Mouse (Mus musculus): ENCODE measurements around the gene Cidec. TPM values are rescaled to one million over a fixed set of nuclear protein-coding genes. Genes with fewer than 3 reads are reported as not detected.

The Cidec gene
- polyA plus RNA-seq, 2 experiments from 2014 or later: not detected

DNA sequence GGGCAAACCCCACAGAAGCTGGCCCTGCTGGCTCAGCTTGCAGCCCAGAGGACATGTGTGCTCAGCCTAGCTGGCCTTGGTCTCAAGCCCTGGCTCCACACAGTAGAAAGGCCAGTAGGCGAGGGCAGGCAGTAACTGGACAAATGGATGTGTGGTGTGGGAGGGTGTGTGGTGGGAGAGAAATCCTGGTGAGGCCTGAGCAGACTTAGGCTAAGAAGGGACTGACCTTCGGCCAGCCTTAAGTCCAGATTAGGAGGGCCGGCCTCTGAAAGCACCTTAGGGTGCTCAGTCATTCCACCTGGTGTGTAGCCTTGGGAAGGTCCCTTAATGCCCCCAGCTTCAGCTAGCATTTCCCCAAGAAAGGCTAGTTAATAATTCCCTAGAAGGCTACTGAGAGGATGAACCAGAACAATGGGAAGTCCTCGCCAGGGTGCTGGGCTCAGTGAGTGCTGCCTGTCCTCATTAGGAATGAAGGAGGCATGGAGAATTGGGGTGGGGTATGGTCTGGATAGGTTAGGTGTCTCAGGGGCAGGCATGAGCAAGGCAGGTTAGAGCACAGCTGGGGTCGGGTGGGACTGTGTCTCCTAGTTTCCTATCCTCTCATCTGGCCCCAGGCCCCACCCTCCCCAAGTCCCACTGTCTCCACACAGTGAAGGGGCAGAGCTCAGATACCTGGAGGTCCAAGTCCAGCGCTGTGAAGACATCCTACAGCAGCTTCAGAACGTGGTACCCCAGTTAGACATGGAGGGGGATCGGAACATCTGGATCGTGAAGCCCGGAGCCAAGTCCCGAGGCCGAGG, 30.7 kb downstream of the Cidec start:
- no peak for ATAC-seq

DNA sequence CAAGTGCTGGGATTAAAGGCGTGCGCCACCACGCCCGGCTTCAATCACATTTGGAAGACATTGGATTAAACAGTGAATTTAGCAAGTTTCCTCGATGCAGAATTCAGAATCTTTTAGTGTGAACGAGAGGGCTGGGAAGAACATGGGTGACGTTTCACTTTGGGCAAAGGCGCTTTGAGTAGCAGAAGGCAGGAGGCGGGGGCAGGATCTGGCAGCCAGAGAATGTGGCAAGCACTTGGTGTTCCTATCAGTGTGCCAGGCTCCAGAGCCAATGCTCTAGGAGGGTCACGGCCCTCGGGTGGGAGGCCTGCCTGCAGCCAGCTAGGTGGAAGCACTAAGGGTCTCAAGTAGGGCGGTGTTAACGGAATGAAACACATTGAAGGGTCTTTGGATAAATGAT, 33.5 kb downstream of the Cidec start:
- no peak for ATAC-seq

DNA sequence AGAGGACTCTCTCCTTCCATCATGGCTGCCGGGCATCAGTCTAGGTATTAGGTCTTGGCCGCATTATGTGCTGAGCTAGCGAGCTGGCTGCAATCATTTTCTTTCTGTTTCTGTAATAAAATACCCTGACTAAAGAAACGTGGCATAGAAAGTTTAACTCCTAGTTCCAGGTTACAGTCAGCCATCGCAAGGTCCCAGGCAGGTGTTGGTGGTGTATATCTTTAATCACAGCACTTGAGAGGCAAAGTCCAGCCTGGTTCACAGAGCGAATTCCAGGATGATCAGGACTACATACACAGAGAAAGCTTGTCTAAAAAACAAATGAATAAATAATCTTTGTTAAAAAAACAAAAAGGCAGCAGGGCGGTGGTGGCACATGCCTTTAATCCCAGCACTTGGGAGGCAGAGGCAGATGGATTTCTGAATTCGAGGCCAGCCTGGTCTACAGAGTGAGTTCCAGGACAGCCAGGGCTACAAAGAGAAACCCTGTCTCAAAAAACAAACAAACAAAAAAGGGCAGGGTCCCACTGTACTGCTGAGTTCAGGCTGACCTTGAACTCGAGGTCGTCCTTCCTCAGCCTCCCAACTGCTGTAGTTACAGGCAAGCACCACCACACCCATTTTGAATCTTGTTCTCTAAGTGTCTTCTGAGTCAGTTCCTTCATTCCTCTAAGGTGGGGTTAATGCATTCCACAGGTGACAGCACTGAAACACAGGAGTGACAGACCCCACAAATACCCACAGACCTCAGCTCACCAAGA, 39.1 kb downstream of the Cidec start:
- no peak for ATAC-seq

DNA sequence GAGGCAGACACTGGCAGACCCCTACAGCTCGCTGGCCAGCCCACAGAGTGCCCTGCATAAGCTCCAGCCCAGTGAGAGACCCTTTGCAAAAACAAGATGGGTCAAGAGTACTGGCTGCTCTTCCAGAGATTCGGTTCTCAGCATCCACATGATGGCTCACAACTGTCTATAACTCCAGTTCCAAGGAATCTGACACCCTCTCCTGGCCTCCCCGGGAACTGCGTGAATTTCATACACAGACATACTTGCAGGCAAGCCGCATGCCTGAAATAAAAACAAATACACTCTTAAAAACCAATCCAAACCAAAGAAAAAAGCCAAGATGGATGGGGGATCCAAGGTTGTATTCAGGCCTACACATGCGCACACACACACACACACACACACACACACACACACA, 40.1 kb downstream of the Cidec start:
- ATAC-seq: no peak

DNA sequence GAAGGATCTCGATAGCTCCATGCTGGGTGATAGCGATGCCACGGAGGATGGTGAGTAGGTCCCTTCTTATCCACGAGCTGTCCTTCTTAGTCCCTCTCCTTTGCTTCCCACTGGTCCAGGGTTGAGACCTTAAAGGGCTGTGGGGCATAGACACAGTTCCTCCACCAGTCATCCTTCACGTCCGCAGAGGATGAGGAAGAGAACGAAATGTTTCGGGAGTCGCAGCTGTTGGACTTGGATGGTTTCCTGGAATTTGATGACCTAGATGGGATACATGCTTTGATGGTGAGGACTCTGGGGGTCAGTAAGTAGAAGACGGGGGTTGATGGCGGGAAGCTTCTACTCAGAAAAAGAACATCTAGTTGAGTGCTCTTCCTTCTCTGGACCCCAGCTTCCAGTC, 40.7 kb downstream of the Cidec start:
- no peak for ATAC-seq

DNA sequence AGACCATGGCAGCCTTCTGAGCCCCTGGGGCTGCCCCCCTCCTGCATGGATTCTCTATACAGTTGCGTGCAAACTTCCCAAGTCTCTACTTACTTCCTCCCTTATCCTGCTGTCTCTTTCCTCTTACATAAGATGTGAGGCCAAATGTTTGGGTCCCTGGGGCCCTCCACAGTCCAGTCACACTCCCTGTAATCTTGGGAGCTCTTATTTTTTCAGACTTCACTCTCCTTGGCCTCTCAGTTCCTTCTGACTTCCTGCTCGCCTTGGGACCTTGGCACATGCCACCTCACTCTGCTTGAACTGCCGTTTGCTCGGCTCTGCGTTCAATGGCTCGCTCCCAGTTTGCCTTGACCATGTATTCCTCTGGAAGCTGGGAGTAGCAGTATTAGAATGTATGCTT, 41.6 kb downstream of the Cidec start:
- no peak for ATAC-seq

DNA sequence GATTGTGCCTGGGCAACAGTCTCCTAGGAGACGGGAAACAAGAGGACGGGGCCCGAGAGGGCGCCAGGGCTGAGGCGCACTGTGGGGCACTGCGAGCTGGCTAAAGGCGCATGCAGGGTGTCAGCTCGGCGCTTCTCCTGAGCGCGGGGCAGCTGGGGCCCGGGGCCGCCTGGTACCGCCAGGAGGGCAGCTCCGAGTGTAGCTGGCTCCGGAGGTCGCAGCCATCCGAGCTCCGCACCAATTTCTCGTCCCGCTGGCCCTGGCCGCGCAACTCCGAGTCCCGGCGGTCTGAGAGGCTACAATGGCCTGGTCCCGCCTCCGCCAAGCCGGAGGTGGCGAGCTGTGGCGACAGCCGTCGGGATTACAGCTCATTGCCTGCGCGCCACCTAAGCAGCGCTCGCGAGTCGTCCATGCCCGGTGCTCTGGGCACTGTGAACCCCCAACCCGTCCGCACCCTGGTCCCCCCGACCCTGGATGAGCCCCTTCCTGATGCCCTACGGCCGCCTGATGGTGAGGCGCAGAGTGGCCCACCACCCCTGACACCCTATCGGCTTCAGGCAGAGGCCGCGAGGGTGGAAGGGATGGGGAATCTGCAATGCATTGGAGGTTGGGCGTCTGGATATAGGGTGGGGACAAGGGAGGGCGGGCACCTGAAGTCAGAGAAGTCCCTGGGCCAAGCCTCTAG, 43.0 kb downstream of the Cidec start:
- ATAC-seq: peak; percentile 17

DNA sequence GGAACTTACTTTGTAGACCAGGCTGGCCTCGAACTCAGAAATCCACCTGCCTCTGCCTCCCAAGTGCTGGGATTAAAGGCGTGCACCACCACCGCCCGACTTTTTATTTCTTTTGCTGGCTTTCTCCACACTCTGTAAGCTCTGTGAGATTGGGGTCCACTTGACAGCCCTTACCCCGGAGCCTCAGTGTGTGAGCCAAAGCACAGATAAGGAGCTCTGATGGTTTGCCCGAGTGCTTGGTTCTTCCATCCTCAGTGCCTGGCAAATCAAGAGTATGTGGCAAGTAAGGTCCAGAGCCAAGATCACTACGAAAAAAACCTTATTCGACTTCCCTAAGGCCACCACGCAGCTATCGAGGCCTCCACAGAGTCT, 43.6 kb downstream of the Cidec start:
- no peak for ATAC-seq

DNA sequence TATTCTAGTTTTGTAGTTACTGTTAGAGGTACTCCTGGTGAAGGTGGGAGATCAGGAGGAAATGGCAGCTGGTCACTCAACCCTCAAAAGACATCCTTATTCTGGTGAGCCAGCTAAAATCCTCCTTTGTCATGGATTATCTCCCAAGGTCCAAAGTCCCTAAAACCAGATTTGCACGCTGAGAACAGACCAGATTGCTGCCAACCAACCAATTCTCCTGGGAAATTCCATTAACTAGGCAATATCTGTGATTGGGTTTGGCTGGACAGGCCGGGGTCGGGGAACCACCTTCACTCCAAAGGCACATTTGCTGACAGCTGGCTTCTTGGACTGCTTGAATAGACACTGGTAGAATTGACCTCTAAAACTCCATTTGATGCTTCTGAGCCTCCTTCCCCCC, 44.8 kb downstream of the Cidec start:
- ATAC-seq: no peak

DNA sequence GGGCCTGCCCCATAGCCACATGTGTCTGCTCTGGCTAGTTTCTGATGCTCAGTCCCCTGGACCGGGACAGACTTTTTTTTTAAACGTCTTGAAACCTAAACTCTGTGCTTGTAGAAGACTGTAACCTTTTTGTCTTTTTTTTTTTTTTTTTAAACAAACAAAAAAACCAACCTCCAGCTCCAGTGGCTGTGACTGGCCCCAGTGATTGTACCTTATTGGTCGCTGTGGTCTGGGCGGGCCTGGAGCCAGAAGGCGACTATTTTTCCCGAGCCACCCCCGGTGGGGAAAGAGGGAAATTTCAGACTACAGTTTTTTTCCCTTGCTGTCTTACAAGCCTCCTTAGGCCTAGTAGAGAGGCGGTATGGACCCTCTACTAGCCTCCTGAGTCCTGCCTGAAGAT, 46.6 kb downstream of the Cidec start, which contains the start of gene Ttll3:
Gene Ttll3, plus strand, starts transcription at position 301 of the 400 bp plus-strand sequence.
- ATAC-seq: no peak

DNA sequence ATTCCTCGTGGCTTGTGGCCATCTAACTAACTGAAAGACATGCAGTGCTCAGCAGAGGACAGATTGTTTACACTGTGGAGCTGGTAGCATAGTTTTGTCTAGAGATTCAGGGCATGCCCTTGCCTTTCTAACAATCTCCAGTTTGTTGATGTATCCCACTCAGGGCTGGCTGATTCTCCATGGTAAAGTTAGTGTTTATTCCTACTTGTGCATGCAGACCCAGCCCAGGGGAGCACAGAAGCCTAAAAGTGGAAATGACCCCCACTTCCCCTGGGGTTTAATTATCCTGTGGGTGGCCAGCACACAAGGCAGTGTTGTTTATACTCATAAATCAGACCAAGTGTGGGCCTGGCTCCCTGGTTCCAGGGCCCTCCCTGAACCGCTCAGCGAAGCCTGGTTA, 49.5 kb downstream of the Cidec start:
- no peak for ATAC-seq

DNA sequence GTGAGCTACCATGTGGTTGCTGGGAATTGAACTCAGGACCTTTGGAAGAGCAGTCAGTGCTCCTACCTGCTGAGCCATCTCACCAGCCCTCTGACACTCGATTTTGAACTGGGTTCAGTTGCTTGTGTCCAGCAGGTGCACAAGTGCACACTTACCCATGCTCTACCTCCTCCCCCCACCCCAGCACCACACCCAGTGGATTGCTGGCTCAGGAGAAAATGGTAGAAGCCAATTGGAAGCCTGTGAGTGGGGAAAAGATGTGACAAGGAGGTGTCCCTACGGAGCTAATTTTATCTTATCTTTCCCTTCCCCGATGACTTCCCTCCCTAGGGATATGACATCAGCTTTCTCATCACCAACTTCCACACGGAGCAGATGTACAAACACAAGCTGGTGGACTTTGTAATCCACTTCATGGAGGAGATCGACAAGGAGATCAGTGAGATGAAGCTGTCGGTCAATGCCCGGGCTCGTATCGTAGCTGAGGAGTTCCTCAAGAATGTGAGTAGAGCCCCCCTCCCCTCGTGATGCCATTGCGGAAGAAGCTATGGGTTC, 50.3 kb downstream of the Cidec start:
- ATAC-seq: no peak

DNA sequence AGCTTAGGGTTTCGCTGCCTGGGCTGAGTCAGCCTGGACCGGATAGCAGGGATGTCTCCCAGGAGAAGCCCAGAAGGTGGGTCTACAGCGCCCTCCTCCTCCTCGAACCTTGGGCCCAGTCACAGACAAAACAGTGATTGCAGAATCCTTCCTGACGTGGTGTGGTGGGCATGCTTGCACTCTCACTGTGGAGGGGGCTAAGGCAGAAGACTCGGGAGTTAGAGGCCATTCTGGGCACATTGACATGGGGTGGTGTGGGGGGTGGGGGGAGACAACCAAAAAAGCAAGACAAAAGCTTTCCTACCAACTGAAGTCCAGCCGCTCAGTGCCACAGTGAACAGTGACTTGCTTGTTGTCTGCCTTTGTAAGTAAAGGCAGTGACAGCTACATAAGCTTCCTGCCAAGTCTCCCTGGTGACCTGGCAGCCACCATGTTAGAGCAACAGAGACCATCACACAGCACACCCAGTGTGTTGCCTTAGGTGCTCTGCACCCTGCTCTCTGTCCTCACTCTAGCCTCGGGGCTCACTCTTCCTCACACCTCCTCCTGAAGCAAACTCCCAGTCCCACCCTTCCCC, 51.1 kb downstream of the Cidec start:
- no peak for ATAC-seq

DNA sequence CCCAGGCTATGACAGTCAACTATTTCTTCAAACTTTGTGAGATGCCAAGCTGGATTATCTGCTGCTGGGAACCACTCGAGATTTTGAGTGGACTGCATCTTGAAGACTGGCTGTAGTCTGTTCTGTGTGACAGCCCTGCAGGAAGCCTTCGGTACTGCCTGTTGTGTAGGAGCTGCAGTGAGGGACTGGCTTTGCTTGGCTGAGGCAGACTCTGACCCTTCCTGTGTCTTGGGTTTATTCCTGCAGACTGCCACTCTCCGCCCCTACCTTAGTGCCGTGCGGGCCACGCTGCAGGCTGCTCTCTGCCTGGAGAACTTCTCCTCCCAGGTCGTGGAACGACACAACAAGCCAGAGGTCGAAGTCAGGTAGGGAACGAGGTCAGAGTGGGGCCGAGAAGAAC, 55.1 kb downstream of the Cidec start:
- no peak for ATAC-seq

DNA sequence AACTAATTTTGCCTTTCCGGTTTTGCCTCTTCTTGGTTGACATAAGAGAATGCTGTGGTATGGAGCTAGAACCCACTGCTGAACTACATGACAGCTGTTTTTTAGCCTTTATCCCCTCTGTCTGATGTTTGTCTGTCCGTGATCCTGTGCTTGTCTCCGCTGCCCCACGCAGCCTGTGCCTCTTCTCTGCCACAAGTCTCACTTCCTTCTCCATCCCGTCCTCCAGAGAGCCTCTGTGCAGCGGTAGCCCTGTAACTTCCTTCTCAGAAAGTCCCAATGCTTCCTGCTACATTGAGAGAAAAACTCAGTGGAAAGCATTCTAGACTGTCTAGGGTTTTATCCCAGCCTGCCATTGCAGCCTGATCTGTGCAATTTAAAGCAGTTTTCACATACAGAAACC, 56.3 kb downstream of the Cidec start:
- ATAC-seq: no peak

DNA sequence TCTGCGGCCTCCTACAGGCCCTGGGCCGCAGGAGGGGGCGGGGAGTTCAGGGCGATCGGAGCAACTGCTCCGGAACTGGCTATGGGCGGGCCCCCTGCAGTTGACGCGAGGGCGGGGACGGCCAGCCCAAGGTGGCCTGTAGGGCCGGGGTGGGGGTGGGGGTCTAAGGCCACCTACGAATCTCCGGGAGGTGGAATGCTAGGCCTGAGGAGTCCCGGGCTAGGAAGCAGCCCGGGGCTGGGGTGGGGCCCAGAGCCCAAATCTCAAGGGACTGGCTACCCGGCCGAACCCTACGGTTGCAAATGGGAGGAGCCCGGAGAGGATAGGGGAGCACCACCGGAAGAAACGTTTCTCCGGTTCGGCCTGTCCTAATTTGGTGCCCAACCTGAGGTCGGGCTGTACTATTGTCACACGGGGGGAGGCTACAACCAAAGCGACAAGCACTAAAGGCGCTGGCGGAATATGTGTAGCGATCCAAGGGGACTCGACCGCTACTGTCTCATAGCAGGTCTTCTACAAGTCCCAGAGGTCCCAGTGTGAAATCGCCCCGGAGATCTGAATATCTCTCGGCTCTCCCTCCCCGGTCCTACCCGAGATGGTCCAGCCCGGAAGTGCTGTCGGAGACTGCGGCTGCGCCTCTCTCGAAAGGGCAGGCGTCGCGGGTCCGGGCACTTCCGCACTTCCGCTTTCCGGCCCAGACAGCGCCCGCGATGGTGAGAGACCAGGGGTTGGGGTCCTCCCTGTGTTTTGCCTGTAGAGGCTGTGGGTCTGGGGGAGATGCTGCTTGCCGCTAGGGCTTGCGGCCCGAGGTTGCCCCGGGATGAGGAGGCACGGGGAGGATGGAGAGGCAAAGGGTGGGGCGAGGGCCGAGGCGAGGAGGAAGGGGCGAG, 57.8 kb downstream of the Cidec start, which contains the start of the genes Tada3 and Arpc4:
Gene Tada3, minus strand, starts transcription at position 388 of the 890 bp plus-strand sequence.
Gene Arpc4, plus strand, starts transcription at position 620 of the 890 bp plus-strand sequence.
- peak; percentile 80 for ATAC-seq

DNA sequence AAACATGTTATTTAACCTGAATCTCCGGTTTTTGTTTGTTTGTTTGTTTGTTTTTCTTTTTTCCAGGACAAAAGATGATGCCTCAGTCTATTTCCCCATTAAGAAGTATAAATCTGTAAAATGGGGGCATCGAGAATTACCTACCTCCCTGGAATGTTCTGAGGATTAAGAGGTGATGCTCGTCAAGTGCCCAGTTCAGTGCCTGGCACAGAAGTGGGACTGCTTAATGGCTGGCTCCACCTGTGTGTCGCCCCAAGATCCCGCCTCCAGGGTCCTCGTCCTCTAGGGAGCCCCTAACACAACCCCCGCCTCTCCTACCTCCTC, 58.4 kb downstream of the Cidec start:
- ATAC-seq: no peak

All from activated CD4-positive, CD25-positive, alpha-beta regulatory T cell, adult 4 months (primary cell).